Mouse (Mus musculus): ENCODE data around the gene Pja2. TPM values are rescaled to one million over a fixed set of nuclear protein-coding genes. Genes with fewer than 3 reads are reported as not detected.
"Not testable (repeated sequence)": the region's sequence is repeated elsewhere in the genome, so short reads cannot be mapped to it uniquely, and the experiment has no call there.

The Pja2 gene
- polyA plus RNA-seq, 1 experiment, result 42.5 TPM

GRCm38 (mm10) chr17:64324556-64324955 lies 7.2 kb downstream of the Pja2 start:
- Histone ChIP-seq H3K4me1 (ENCODE audit: control insufficient read depth, insufficient read depth, insufficient read length, low read length) (peaks cover 3% of the 10 kb centered on the region), H3K27ac (replicated peaks; ENCODE audit: low read depth, low read length) (no peak overlapping the region)

GRCm38 (mm10) chr17:64315428-64315827 lies 16.3 kb downstream of the Pja2 start:
- H3K27ac ChIP-seq (replicated peaks; ENCODE audit: low read depth, low read length), result no peak overlapping the region
- peaks cover 10% of the 10 kb centered on the region for H3K4me1 ChIP-seq (ENCODE audit: control insufficient read depth, insufficient read depth, insufficient read length, low read length)
- H3K4me3 ChIP-seq (ENCODE audit: insufficient read depth, low read depth, low read length), result no peak overlapping the region

More at GRCm38 (mm10) chr17:64324556-64324955, 7.2 kb downstream of the Pja2 start:
- no peak overlapping the region for H3K4me3 ChIP-seq (ENCODE audit: insufficient read depth, low read depth, low read length)

DNA sequence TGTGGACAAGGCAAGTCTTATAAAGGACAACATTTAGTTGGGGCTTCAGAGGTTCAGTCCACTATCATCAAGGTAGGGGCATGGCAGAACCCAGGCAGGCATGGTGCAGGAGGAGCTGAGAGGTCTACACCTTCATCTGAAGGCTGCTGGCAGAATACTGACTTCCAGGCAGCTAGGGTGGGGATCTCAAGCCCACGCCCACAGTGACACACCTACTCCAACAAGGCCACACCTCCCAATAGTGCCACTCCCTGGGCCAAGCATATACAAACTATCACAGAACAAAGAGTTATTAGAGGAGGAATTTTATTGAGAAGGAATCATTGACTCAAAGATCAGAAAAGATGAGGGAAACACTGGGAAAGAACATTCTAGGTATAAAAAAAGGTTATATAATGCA lies 17.2 kb downstream of the Pja2 start:
- not testable (repeated sequence) for H3K27ac ChIP-seq (replicated peaks; ENCODE audit: low read depth, low read length); H3K4me1 ChIP-seq (ENCODE audit: control insufficient read depth, insufficient read depth, insufficient read length, low read length)

DNA sequence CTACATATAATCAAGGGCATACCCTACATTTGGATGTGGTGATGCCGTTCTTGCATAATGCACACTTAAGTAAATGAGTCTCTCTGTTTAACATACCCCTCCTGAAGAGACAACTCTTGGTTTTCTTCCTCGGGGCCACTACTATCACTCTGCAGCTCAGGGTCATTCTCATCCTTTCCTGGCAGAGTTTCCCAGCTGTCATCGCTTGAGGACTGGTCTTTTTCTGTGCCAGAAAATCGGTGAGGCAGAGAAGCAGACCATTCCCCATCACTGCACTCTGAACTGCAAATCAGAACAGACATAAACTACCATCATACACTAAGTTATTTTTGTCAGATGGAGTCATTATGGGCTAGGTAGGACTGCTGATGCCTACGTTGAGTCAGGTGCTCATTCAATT lies 34.1 kb downstream of the Pja2 start:
- no peak overlapping the region for H3K27ac ChIP-seq (replicated peaks; ENCODE audit: low read depth, low read length)
- H3K4me3 ChIP-seq (ENCODE audit: insufficient read depth, low read depth, low read length), result no peak overlapping the region
- H3K4me1 ChIP-seq (ENCODE audit: control insufficient read depth, insufficient read depth, insufficient read length, low read length), result no peaks in the 10 kb centered on the region

More for the DNA sequence above, 17.2 kb downstream of the Pja2 start:
- H3K4me3 ChIP-seq (ENCODE audit: insufficient read depth, low read depth, low read length), result not testable (repeated sequence)

GRCm38 (mm10) chr17:64292740-64293139 lies 39.0 kb downstream of the Pja2 start:
- H3K4me3 ChIP-seq (ENCODE audit: insufficient read depth, low read depth, low read length), result no peak overlapping the region
- H3K27ac ChIP-seq (replicated peaks; ENCODE audit: low read depth, low read length), result no peak overlapping the region
- no peaks in the 10 kb centered on the region for H3K4me1 ChIP-seq (ENCODE audit: control insufficient read depth, insufficient read depth, insufficient read length, low read length)

- Histone ChIP-seq H3K4me1 (ENCODE audit: control insufficient read depth, insufficient read depth, insufficient read length, low read length) (no peaks in the 10 kb centered on the region), H3K4me3 (ENCODE audit: insufficient read depth, low read depth, low read length) (no peak overlapping the region)
Observed at GRCm38 (mm10) chr17:64289684-64290083, 42.0 kb downstream of the Pja2 start.

DNA sequence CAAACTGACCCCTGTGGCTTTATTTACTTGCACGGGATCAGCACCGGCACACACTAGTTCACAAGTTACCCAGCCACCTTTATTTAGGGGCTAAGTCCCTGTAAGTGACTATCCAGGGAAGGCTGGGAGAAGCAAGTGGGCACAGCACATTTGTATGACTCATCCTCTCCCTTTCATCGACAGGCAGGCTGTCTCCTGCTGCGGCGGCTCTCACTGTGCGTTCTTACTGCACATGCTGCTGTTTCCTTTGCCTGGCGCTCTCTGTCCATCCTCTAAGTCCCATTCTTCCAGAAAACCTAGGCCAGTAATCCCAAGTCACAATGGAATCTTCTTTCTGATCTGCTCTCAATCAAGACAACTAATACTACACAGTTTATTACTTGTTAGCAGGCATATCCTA lies 43.7 kb downstream of the Pja2 start:
- H3K4me1 ChIP-seq (ENCODE audit: control insufficient read depth, insufficient read depth, insufficient read length, low read length), result no peaks in the 10 kb centered on the region
- H3K4me3 ChIP-seq (ENCODE audit: insufficient read depth, low read depth, low read length), result no peak overlapping the region
- no peak overlapping the region for H3K27ac ChIP-seq (replicated peaks; ENCODE audit: low read depth, low read length)

More at GRCm38 (mm10) chr17:64289684-64290083, 42.0 kb downstream of the Pja2 start:
- no peak overlapping the region for H3K27ac ChIP-seq (replicated peaks; ENCODE audit: low read depth, low read length)

- Histone ChIP-seq H3K4me1 (ENCODE audit: control insufficient read depth, insufficient read depth, insufficient read length, low read length) (no peaks in the 10 kb centered on the region), H3K27ac (replicated peaks; ENCODE audit: low read depth, low read length) (no peak overlapping the region), H3K4me3 (ENCODE audit: insufficient read depth, low read depth, low read length) (no peak overlapping the region)
Observed at GRCm38 (mm10) chr17:64286836-64287235, 44.9 kb downstream of the Pja2 start.

GRCm38 (mm10) chr17:64281368-64281767 lies 50.3 kb downstream of the Pja2 start:
- not testable (repeated sequence) for H3K4me3 ChIP-seq (ENCODE audit: insufficient read depth, low read depth, low read length); H3K27ac ChIP-seq (replicated peaks; ENCODE audit: low read depth, low read length); H3K4me1 ChIP-seq (ENCODE audit: control insufficient read depth, insufficient read depth, insufficient read length, low read length)

- no peak overlapping the region for H3K27ac ChIP-seq (replicated peaks; ENCODE audit: low read depth, low read length)
- no peaks in the 10 kb centered on the region for H3K4me1 ChIP-seq (ENCODE audit: control insufficient read depth, insufficient read depth, insufficient read length, low read length)
- H3K4me3 ChIP-seq (ENCODE audit: insufficient read depth, low read depth, low read length), result no peak overlapping the region
Observed at GRCm38 (mm10) chr17:64277649-64278212, 54.0 kb downstream of the Pja2 start.

DNA sequence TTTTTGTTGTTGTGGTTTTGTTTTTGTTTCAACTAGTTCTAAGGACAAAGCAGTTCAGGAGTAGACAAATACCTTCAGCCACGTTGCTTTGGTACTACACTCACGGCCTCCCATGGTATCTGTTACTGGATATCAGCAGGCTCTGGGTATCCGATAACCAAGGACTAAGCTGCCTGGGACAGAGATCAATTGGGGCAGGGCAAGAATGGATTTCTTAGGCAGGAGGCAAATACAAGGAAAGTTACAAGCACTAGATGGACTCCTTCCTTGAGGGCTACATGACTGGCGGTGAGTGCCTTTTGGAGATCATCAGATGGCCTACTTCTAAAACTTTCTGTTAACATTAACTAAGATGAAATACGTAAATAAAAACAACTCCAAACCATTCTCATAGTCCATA lies 55.0 kb downstream of the Pja2 start:
- no peak overlapping the region for H3K27ac ChIP-seq (replicated peaks; ENCODE audit: low read depth, low read length)
- no peaks in the 10 kb centered on the region for H3K4me1 ChIP-seq (ENCODE audit: control insufficient read depth, insufficient read depth, insufficient read length, low read length)
- H3K4me3 ChIP-seq (ENCODE audit: insufficient read depth, low read depth, low read length), result no peak overlapping the region

GRCm38 (mm10) chr17:64275188-64275587 lies 56.5 kb downstream of the Pja2 start:
- Histone ChIP-seq H3K4me3 (ENCODE audit: insufficient read depth, low read depth, low read length) (no peak overlapping the region), H3K4me1 (ENCODE audit: control insufficient read depth, insufficient read depth, insufficient read length, low read length) (no peaks in the 10 kb centered on the region)

GRCm38 (mm10) chr17:64274341-64275105 lies 57.2 kb downstream of the Pja2 start:
- Histone ChIP-seq H3K4me1 (ENCODE audit: control insufficient read depth, insufficient read depth, insufficient read length, low read length) (no peaks in the 10 kb centered on the region), H3K27ac (replicated peaks; ENCODE audit: low read depth, low read length) (no peak overlapping the region), H3K4me3 (ENCODE audit: insufficient read depth, low read depth, low read length) (no peak overlapping the region)

More at GRCm38 (mm10) chr17:64275188-64275587, 56.5 kb downstream of the Pja2 start:
- no peak overlapping the region for H3K27ac ChIP-seq (replicated peaks; ENCODE audit: low read depth, low read length)

DNA sequence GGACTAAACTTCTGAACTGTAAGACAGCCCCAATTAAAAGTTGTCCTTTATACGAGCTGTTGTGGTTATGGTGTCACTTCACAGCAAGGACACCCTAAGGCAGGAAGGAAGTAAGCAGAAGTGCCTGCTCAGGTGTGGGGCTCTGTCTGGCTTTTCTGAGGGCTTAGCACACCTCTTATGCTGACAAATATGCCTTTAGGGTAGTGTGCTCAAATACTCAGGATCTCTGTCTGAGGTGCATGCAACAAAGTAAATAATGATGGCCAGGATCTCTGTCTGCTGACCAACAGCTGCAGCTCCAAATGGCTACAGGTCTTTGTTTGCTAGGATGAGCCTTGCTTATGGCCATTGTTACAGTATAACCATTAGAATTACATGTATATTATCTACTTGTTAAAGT lies 71.1 kb downstream of the Pja2 start:
- Histone ChIP-seq H3K4me1 (ENCODE audit: control insufficient read depth, insufficient read depth, insufficient read length, low read length) (no peaks in the 10 kb centered on the region), H3K27ac (replicated peaks; ENCODE audit: low read depth, low read length) (no peak overlapping the region), H3K4me3 (ENCODE audit: insufficient read depth, low read depth, low read length) (no peak overlapping the region)

- Histone ChIP-seq H3K4me1 (ENCODE audit: control insufficient read depth, insufficient read depth, insufficient read length, low read length) (no peaks in the 10 kb centered on the region), H3K27ac (replicated peaks; ENCODE audit: low read depth, low read length) (no peak overlapping the region), H3K4me3 (ENCODE audit: insufficient read depth, low read depth, low read length) (no peak overlapping the region)
Observed at GRCm38 (mm10) chr17:64248246-64248645, 83.5 kb downstream of the Pja2 start.

DNA sequence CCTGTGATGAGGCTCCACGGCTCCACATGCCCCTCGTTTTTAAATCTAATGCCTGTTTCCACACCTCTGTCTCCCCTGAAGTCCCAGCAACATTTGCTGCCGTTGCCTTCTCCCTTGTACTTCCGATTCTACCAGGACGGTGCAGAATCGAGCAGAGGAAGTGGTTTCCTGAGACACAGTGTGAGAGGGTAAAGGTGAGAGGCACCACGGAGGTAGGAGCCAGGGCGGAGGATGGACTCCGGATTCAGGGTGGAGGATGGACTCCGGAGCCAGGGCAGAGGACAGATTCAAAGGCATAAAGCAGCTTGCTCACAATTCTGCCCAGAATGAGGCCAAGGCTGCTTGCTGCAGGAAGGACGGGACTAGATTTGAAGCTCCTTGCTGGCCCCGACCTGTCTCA lies 88.8 kb downstream of the Pja2 start:
- Histone ChIP-seq H3K27ac (replicated peaks; ENCODE audit: low read depth, low read length) (no peak overlapping the region), H3K4me1 (ENCODE audit: control insufficient read depth, insufficient read depth, insufficient read length, low read length) (no peaks in the 10 kb centered on the region), H3K4me3 (ENCODE audit: insufficient read depth, low read depth, low read length) (no peak overlapping the region)
